Mouse (Mus musculus): ENCODE measurements around the gene Slc38a5.

The Slc38a5 gene

GRCm38 (mm10) chrX:8271083-8271820 lies at the start of gene Slc38a5:
Gene Slc38a5 (plus strand): TSS chrX:8271133.
- DNase-seq (ENCODE audit: low spot score) = no peak

GRCm38 (mm10) chrX:8222296-8222677 lies 48.6 kb upstream of the Slc38a5 start:
- no peak for DNase-seq (ENCODE audit: low spot score)

- DNase-seq (ENCODE audit: low spot score) = no peak
These were observed 48.1 kb upstream of the Slc38a5 start for GRCm38 (mm10) chrX:8222678-8223421.

- DNase-seq (ENCODE audit: low spot score) = no peak
These were observed 47.5 kb upstream of the Slc38a5 start for GRCm38 (mm10) chrX:8223473-8223872.

GRCm38 (mm10) chrX:8230272-8230671 lies 40.7 kb upstream of the Slc38a5 start:
- DNase-seq (ENCODE audit: low spot score) = no peak

- DNase-seq (ENCODE audit: low spot score) = no peak
These were observed 37.3 kb upstream of the Slc38a5 start for GRCm38 (mm10) chrX:8233602-8234001.

GRCm38 (mm10) chrX:8236704-8237103 lies 34.2 kb upstream of the Slc38a5 start:
- DNase-seq (ENCODE audit: low spot score) = no peak

GRCm38 (mm10) chrX:8238804-8239395 lies 32.0 kb upstream of the Slc38a5 start:
- DNase-seq (ENCODE audit: low spot score) = no peak

GRCm38 (mm10) chrX:8247680-8248079 lies 23.3 kb upstream of the Slc38a5 start:
- no peak for DNase-seq (ENCODE audit: low spot score)

- DNase-seq (ENCODE audit: low spot score) = no peak
These were observed 22.3 kb upstream of the Slc38a5 start for GRCm38 (mm10) chrX:8248542-8249120.

GRCm38 (mm10) chrX:8251789-8252333 lies 19.1 kb upstream of the Slc38a5 start:
- no peak for DNase-seq (ENCODE audit: low spot score)

- DNase-seq (ENCODE audit: low spot score) = peak; percentile 13
These were observed 18.3 kb upstream of the Slc38a5 start, which contains the start of gene Ftsj1 for GRCm38 (mm10) chrX:8252334-8253285. Gene Ftsj1 (minus strand): TSS chrX:8252406.

GRCm38 (mm10) chrX:8253711-8254110 lies 17.2 kb upstream of the Slc38a5 start:
- no peak for DNase-seq (ENCODE audit: low spot score)

- DNase-seq (ENCODE audit: low spot score) = no peak
These were observed 15.1 kb upstream of the Slc38a5 start for GRCm38 (mm10) chrX:8255807-8256206.

GRCm38 (mm10) chrX:8259478-8259877 lies 11.5 kb upstream of the Slc38a5 start:
- no peak for DNase-seq (ENCODE audit: low spot score)

GRCm38 (mm10) chrX:8263156-8263804 lies 7.7 kb upstream of the Slc38a5 start:
- no peak for DNase-seq (ENCODE audit: low spot score)

- no peak for DNase-seq (ENCODE audit: low spot score)
These were observed 6.7 kb upstream of the Slc38a5 start for GRCm38 (mm10) chrX:8264222-8264621.

- no peak for DNase-seq (ENCODE audit: low spot score)
These were observed 1.1 kb downstream of the Slc38a5 start for GRCm38 (mm10) chrX:8272000-8272399.

GRCm38 (mm10) chrX:8274056-8274455 lies 3.1 kb downstream of the Slc38a5 start:
- DNase-seq (ENCODE audit: low spot score) = no peak

GRCm38 (mm10) chrX:8288621-8289020 lies 17.7 kb downstream of the Slc38a5 start:
- DNase-seq (ENCODE audit: low spot score) = no peak

GRCm38 (mm10) chrX:8309302-8309701 lies 38.4 kb downstream of the Slc38a5 start:
- no peak for DNase-seq (ENCODE audit: low spot score)
